Mouse (Mus musculus) forebrain, embryonic 16.5 days (tissue): ENCODE data around the gene Gtf2b. TPM values are rescaled to one million over a fixed set of nuclear protein-coding genes. Genes with fewer than 3 reads are reported as not detected.

ENCODE experiments used
- ATAC-seq: fragments of 200-750 bp; cut with Nextera tagmentation; 2 replicates; pipeline ENCODE4 v1.8.0; 2017; ENCODE audit warnings: mild to moderate bottlenecking, moderate library complexity
- H3K27ac ChIP-seq: fragments of 300-500 bp; sonication (generic); 2 replicates; pipeline ENCODE4 v1.5.1; 2014; ENCODE audit warnings: low read length, control low read depth
- H3K27me3 ChIP-seq: fragments of 300-500 bp; sonication (generic); replicated peaks from 2 replicates; pipeline ENCODE4 v1.6.1; 2014; ENCODE audit warnings: low read length; ENCODE audit not compliant: control insufficient read depth, insufficient read depth
- H3K36me3 ChIP-seq: fragments of 300-500 bp; sonication (generic); 2 replicates; pipeline ENCODE4 v1.6.1; 2014; ENCODE audit not compliant: control insufficient read depth, insufficient read depth
- H3K4me1 ChIP-seq: fragments of 300-500 bp; sonication (generic); replicated peaks from 2 replicates; pipeline ENCODE4 v1.6.1; 2014; ENCODE audit warnings: low read length; ENCODE audit not compliant: control insufficient read depth, insufficient read depth
- H3K4me2 ChIP-seq: fragments of 300-500 bp; sonication (generic); 2 replicates; pipeline ENCODE4 v1.6.1; 2014; ENCODE audit warnings: mild to moderate bottlenecking, low read length, control low read depth
- H3K4me3 ChIP-seq: fragments of 300-500 bp; sonication (generic); replicated peaks from 2 replicates; pipeline ENCODE4 v1.5.1; 2014; ENCODE audit warnings: mild to moderate bottlenecking, low read length, control low read depth
- H3K9ac ChIP-seq: fragments of 300-500 bp; sonication (generic); replicated peaks from 2 replicates; pipeline ENCODE4 v1.6.1; 2014; ENCODE audit warnings: low read depth, low read length, control low read depth
- H3K9me3 ChIP-seq: fragments of 300-500 bp; sonication (generic); 2 replicates; pipeline ENCODE4 v1.6.1; 2016; ENCODE audit warnings: low read length; ENCODE audit not compliant: control insufficient read depth
- WGBS: fragments of 180-500 bp; shearing (Covaris S2); extraction: QIAGEN DNeasy Blood & Tissue Kit; methylation state at CpG from one replicate; pipeline ENCODE4 v1.1.7; 2014; 5-methylcytosine and 5-hydroxymethylcytosine counted together
- polyA plus RNA-seq: library from polyadenylated mRNA; unstranded; fragments of >200 nt; fragmentation: Nextera tagmentation; extraction: Ambion mirVana; gene quantifications from 2 replicates; pipeline ENCODE4 v1.2.1, GENCODE M21; 2015

Gtf2b gene
- polyA plus RNA-seq = 85.1 and 88.0 TPM in 2 replicates

- no peaks in the 10 kb centered on the region for H3K9me3 ChIP-seq
- no peaks in the 10 kb centered on the region for H3K36me3 ChIP-seq
- peak within 1 kb of the TSS; percentile 84 for H3K9ac ChIP-seq
- peak; percentile 100 for ATAC-seq
- under 1% methylated on average over 64 of the region's 64 CpGs for WGBS
- H3K4me1 ChIP-seq = peaks cover 15% of the 10 kb centered on the region
- H3K27me3 ChIP-seq = no peaks in the 10 kb centered on the region
- H3K4me2 ChIP-seq = peak within 1 kb of the TSS; percentile 85
- peak within 1 kb of the TSS; percentile 64 for H3K4me3 ChIP-seq
- peak within 1 kb of the TSS; percentile 78 for H3K27ac ChIP-seq
Measured at GRCm38 (mm10) chr3:142764995-142765777, at the start of gene Gtf2b. Gene Gtf2b, plus strand, starts transcription at chr3:142765045.

- no peak for ATAC-seq
Measured at GRCm38 (mm10) chr3:142725481-142725880, 39.4 kb upstream of the Gtf2b start.

GRCm38 (mm10) chr3:142725969-142726672 is 38.7 kb upstream of the Gtf2b start:
- Histone ChIP-seq H3K9me3 (no peaks in the 10 kb centered on the region), H3K36me3 (no peaks in the 10 kb centered on the region), H3K4me2 (no peak overlapping the region), H3K9ac (no peak overlapping the region), H3K4me1 (no peaks in the 10 kb centered on the region), H3K27ac (no peak overlapping the region), H3K4me3 (no peak overlapping the region), H3K27me3 (no peaks in the 10 kb centered on the region)
- ATAC-seq = no peak
- 87% methylated on average over 22 of the region's 22 CpGs for WGBS

More at GRCm38 (mm10) chr3:142725481-142725880, 39.4 kb upstream of the Gtf2b start:
- no peaks in the 10 kb centered on the region for H3K36me3 ChIP-seq
- H3K4me2 ChIP-seq = no peak overlapping the region
- H3K27ac ChIP-seq = no peak overlapping the region
- H3K9ac ChIP-seq = no peak overlapping the region
- no peaks in the 10 kb centered on the region for H3K4me1 ChIP-seq
- no peaks in the 10 kb centered on the region for H3K9me3 ChIP-seq
- WGBS = 70% methylated on average over 2 of the region's 2 CpGs
- no peaks in the 10 kb centered on the region for H3K27me3 ChIP-seq
- no peak overlapping the region for H3K4me3 ChIP-seq

GRCm38 (mm10) chr3:142734291-142734690 is 30.6 kb upstream of the Gtf2b start:
- Histone ChIP-seq H3K4me3 (no peak overlapping the region), H3K27me3 (no peaks in the 10 kb centered on the region), H3K9ac (no peak overlapping the region), H3K27ac (no peak overlapping the region), H3K4me2 (no peak overlapping the region), H3K4me1 (no peaks in the 10 kb centered on the region), H3K9me3 (no peaks in the 10 kb centered on the region), H3K36me3 (no peaks in the 10 kb centered on the region)
- WGBS = 88% methylated on average over 12 of the region's 12 CpGs
- no peak for ATAC-seq

- WGBS = 85% methylated on average over 7 of the region's 7 CpGs
- no peak for ATAC-seq
- H3K9ac ChIP-seq = no peak overlapping the region
Measured at GRCm38 (mm10) chr3:142740896-142741295, 23.9 kb upstream of the Gtf2b start.

GRCm38 (mm10) chr3:142743973-142744898 is 20.6 kb upstream of the Gtf2b start:
- H3K27ac ChIP-seq = no peak overlapping the region
- H3K4me3 ChIP-seq = no peak overlapping the region
- H3K4me2 ChIP-seq = no peak overlapping the region
- 0 out of 2 replicates have a peak, but pooled peaks have one; percentile 33 for ATAC-seq
- no peaks in the 10 kb centered on the region for H3K27me3 ChIP-seq
- 62% methylated on average over 21 of the region's 21 CpGs for WGBS
- H3K9ac ChIP-seq = no peak overlapping the region
- no peaks in the 10 kb centered on the region for H3K36me3 ChIP-seq
- no peaks in the 10 kb centered on the region for H3K4me1 ChIP-seq
- no peaks in the 10 kb centered on the region for H3K9me3 ChIP-seq

More at GRCm38 (mm10) chr3:142740896-142741295, 23.9 kb upstream of the Gtf2b start:
- no peaks in the 10 kb centered on the region for H3K36me3 ChIP-seq
- no peak overlapping the region for H3K27ac ChIP-seq
- H3K4me1 ChIP-seq = no peaks in the 10 kb centered on the region
- H3K9me3 ChIP-seq = no peaks in the 10 kb centered on the region
- no peak overlapping the region for H3K4me2 ChIP-seq
- H3K27me3 ChIP-seq = no peaks in the 10 kb centered on the region
- no peak overlapping the region for H3K4me3 ChIP-seq

- Histone ChIP-seq H3K27me3 (no peaks in the 10 kb centered on the region), H3K4me2 (no peak overlapping the region), H3K36me3 (no peaks in the 10 kb centered on the region), H3K9ac (no peak overlapping the region), H3K4me1 (no peaks in the 10 kb centered on the region), H3K9me3 (no peaks in the 10 kb centered on the region), H3K27ac (no peak overlapping the region), H3K4me3 (no peak overlapping the region)
- no peak for ATAC-seq
- WGBS = 94% methylated on average over 2 of the region's 2 CpGs
Measured at GRCm38 (mm10) chr3:142745076-142745475, 19.8 kb upstream of the Gtf2b start.

GRCm38 (mm10) chr3:142747673-142748072 is 17.2 kb upstream of the Gtf2b start:
- no peaks in the 10 kb centered on the region for H3K9me3 ChIP-seq
- ATAC-seq = no peak
- no peak overlapping the region for H3K27ac ChIP-seq
- H3K36me3 ChIP-seq = no peaks in the 10 kb centered on the region
- H3K4me2 ChIP-seq = no peak overlapping the region
- no peak overlapping the region for H3K4me3 ChIP-seq
- H3K27me3 ChIP-seq = no peaks in the 10 kb centered on the region
- WGBS = 95% methylated on average over 7 of the region's 7 CpGs
- no peaks in the 10 kb centered on the region for H3K4me1 ChIP-seq
- no peak overlapping the region for H3K9ac ChIP-seq

- H3K9me3 ChIP-seq = no peaks in the 10 kb centered on the region
- no peak overlapping the region for H3K4me3 ChIP-seq
- H3K27me3 ChIP-seq = no peaks in the 10 kb centered on the region
- H3K36me3 ChIP-seq = no peaks in the 10 kb centered on the region
- H3K4me2 ChIP-seq = no peak overlapping the region
- 85% methylated on average over 16 of the region's 16 CpGs for WGBS
- no peak overlapping the region for H3K9ac ChIP-seq
- H3K4me1 ChIP-seq = no peaks in the 10 kb centered on the region
- no peak for ATAC-seq
- no peak overlapping the region for H3K27ac ChIP-seq
Measured at GRCm38 (mm10) chr3:142749131-142749530, 15.7 kb upstream of the Gtf2b start.
